Mouse (Mus musculus) bone marrow, adult 2 months (tissue): ENCODE data around the gene Sac3d1.

Experiments used
- CTCF ChIP-seq: fragments of 200-500 bp; IDR thresholded peaks from 2 replicates; pipeline ENCODE4 v1.5.1; 2011; ENCODE audit warnings: low read length, control low read depth; ENCODE audit not compliant: control insufficient read depth, insufficient read depth
- POLR2A ChIP-seq: fragments of 200-500 bp; IDR thresholded peaks from 2 replicates; pipeline ENCODE4 v1.6.1; 2011; ENCODE audit warnings: low read depth, mild to moderate bottlenecking, control low read depth, low read length, borderline replicate concordance; ENCODE audit not compliant: control insufficient read depth

DNA sequence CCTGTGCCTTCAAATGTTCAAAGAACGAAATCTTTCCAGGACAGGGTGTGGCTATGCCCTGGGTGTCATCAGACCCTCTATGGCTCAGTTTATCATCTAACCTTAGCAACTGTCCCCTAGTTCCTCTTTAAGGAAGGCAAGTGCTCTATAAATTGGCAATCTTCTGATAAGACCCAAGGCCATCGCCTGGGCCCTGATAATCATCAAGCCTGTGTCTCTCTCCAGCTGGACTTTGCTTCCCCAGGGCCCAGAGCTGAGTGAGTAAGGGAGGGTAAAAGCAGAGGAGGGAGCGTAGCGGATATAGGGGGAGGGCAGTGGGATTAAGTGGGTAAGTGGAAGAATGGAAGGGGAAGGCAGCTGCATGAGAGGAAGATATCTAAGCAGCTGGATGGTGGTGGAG, 14.0 kb downstream of the Sac3d1 start:
- TF ChIP-seq POLR2A: no peak
- TF ChIP-seq CTCF: no peak
